Mouse (Mus musculus) CH12.LX (cell line): ENCODE data around the gene Styxl1. TPM values are rescaled to one million over a fixed set of nuclear protein-coding genes. Genes with fewer than 3 reads are reported as not detected.

Experiments
- DNase-seq: peaks from one replicate; pipeline ENCODE4 v3.0.0-alpha.2; 2013; ENCODE audit errors: extremely low read depth
- H3K27ac ChIP-seq: 2 replicates; pipeline ENCODE4 v1.5.1; 2012; ENCODE audit warnings: low read depth, mild to moderate bottlenecking, control low read depth, moderate library complexity; ENCODE audit not compliant: insufficient read depth
- H3K27me3 ChIP-seq: replicated peaks from 2 replicates; pipeline ENCODE3; 2012; ENCODE audit warnings: inconsistent platforms
- H3K36me3 ChIP-seq, 2 experiments: replicated peaks in 1 of 2; 2 replicates each; pipeline versions ENCODE3 to v1.6.1; 2012; ENCODE audit warnings: inconsistent platforms in 1 of 2, low read length in 1 of 2, mild to moderate bottlenecking in 1 of 2, mixed read lengths in 1 of 2, moderate library complexity in 1 of 2; ENCODE audit not compliant: control insufficient read depth in 1 of 2, insufficient read depth in 1 of 2
- H3K4me1 ChIP-seq, 2 experiments: 2 replicates each; pipeline ENCODE4 v1.6.1; 2012; ENCODE audit warnings: inconsistent platforms in 1 of 2, moderate library complexity in 1 of 2; ENCODE audit not compliant: insufficient read depth in 2 of 2, control insufficient read depth in 1 of 2
- H3K4me2 ChIP-seq: 2 replicates; pipeline ENCODE4 v1.6.1; 2012; ENCODE audit warnings: low read depth, mild to moderate bottlenecking, control low read depth; ENCODE audit not compliant: poor library complexity, insufficient read depth, severe bottlenecking
- H3K4me3 ChIP-seq, 3 experiments: fragments of 150-350 bp in 1 of 3; sonication (generic) in 1 of 3; replicated peaks in 1 of 3; 2 replicates each; pipeline versions ENCODE3 to v1.5.1; 2011 to 2012; ENCODE audit warnings: low read depth in 2 of 3, low read length in 2 of 3, mild to moderate bottlenecking in 2 of 3, moderate library complexity in 2 of 3, control low read depth in 1 of 3, improper control_type of control experiment in 1 of 3, inconsistent platforms in 1 of 3, mixed read lengths in 1 of 3; ENCODE audit not compliant: poor library complexity in 1 of 3
- H3K79me2 ChIP-seq: replicated peaks from 2 replicates; pipeline ENCODE4 v1.6.1; 2012; ENCODE audit warnings: mild to moderate bottlenecking, moderate library complexity; ENCODE audit not compliant: control insufficient read depth, poor library complexity, insufficient read depth, severe bottlenecking; ENCODE audit errors: extremely low read depth
- H3K9ac ChIP-seq: 2 replicates; pipeline ENCODE4 v1.6.1; 2012; ENCODE audit warnings: low read depth, mild to moderate bottlenecking, control low read depth, moderate library complexity; ENCODE audit not compliant: insufficient read depth
- H3K9me3 ChIP-seq: replicated peaks from 2 replicates; pipeline ENCODE3; 2012; ENCODE audit warnings: low read length, inconsistent platforms, mixed read lengths
- BHLHE40 ChIP-seq: IDR thresholded peaks from 2 replicates; pipeline ENCODE4 v1.6.1; 2011; ENCODE audit warnings: mild to moderate bottlenecking, low read depth, low read length, improper control_type of control experiment
- CHD2 ChIP-seq: IDR thresholded peaks from 2 replicates; pipeline ENCODE4 v1.6.1; 2011; ENCODE audit warnings: low read length, improper control_type of control experiment
- CTCF ChIP-seq, 2 experiments: IDR thresholded peaks in 1 of 2; conservative IDR thresholded peaks in 1 of 2; 2 replicates each; pipeline ENCODE4 v1.5.1; 2011 to 2012; ENCODE audit warnings: low read depth in 2 of 2, low read length in 2 of 2, improper control_type of control experiment in 1 of 2, inconsistent platforms in 1 of 2, mild to moderate bottlenecking in 1 of 2, moderate library complexity in 1 of 2
- ELF1 ChIP-seq: IDR thresholded peaks from 2 replicates; pipeline ENCODE4 v1.6.1; 2014; ENCODE audit warnings: low read depth, mild to moderate bottlenecking, inconsistent platforms, low read length, improper control_type of control experiment
- ETS1 ChIP-seq: conservative IDR thresholded peaks from 2 replicates; pipeline ENCODE4 v1.6.1; 2012; ENCODE audit warnings: low read depth, mild to moderate bottlenecking, inconsistent platforms, low read length, improper control_type of control experiment, moderate library complexity
- GABPA ChIP-seq: IDR thresholded peaks from 2 replicates; pipeline ENCODE4 v1.6.1; 2012; ENCODE audit warnings: low read depth, low read length, improper control_type of control experiment, inconsistent platforms; ENCODE audit not compliant: insufficient replicate concordance
- HCFC1 ChIP-seq: IDR thresholded peaks from 2 replicates; pipeline ENCODE4 v1.6.1; 2012; ENCODE audit warnings: low read depth, mild to moderate bottlenecking, inconsistent platforms, low read length, improper control_type of control experiment
- IRF4 ChIP-seq: IDR thresholded peaks from 2 replicates; pipeline ENCODE4 v1.6.1; 2014; ENCODE audit warnings: low read depth, mild to moderate bottlenecking, inconsistent platforms, low read length, improper control_type of control experiment
- JUND ChIP-seq: conservative IDR thresholded peaks from 2 replicates; pipeline ENCODE4 v1.6.1; 2011; ENCODE audit warnings: low read depth, low read length, improper control_type of control experiment
- MAFK ChIP-seq: IDR thresholded peaks from 2 replicates; pipeline ENCODE4 v1.6.1; 2011; ENCODE audit warnings: low read length, improper control_type of control experiment; ENCODE audit not compliant: insufficient replicate concordance
- MAX ChIP-seq: IDR thresholded peaks from 2 replicates; pipeline ENCODE4 v1.6.1; 2011; ENCODE audit warnings: low read length, improper control_type of control experiment
- MEF2A ChIP-seq: IDR thresholded peaks from 2 replicates; pipeline ENCODE4 v1.6.1; 2014; ENCODE audit warnings: low read depth, mild to moderate bottlenecking, inconsistent platforms, low read length, improper control_type of control experiment, borderline replicate concordance
- MXI1 ChIP-seq: IDR thresholded peaks from 2 replicates; pipeline ENCODE4 v1.6.1; 2011; ENCODE audit warnings: mild to moderate bottlenecking, low read depth, low read length, improper control_type of control experiment
- NELFE ChIP-seq: IDR thresholded peaks from 2 replicates; pipeline ENCODE4 v1.6.1; 2011; ENCODE audit warnings: low read depth, low read length, improper control_type of control experiment
- NRF1 ChIP-seq: IDR thresholded peaks from 2 replicates; pipeline ENCODE4 v1.6.1; 2014; ENCODE audit warnings: low read depth, mild to moderate bottlenecking, inconsistent platforms, low read length, improper control_type of control experiment, moderate library complexity
- PAX5 ChIP-seq: IDR thresholded peaks from 2 replicates; pipeline ENCODE4 v1.6.1; 2012; ENCODE audit warnings: low read length, inconsistent platforms, mixed read lengths
- RAD21 ChIP-seq: IDR thresholded peaks from 2 replicates; pipeline ENCODE4 v1.6.1; 2011; ENCODE audit warnings: low read depth, mild to moderate bottlenecking, low read length, improper control_type of control experiment, moderate library complexity
- SIN3A ChIP-seq: IDR thresholded peaks from 2 replicates; pipeline ENCODE4 v1.6.1; 2012; ENCODE audit warnings: low read length, improper control_type of control experiment, inconsistent platforms
- SMC3 ChIP-seq: IDR thresholded peaks from 2 replicates; pipeline ENCODE4 v1.6.1; 2011; ENCODE audit warnings: low read depth, low read length, improper control_type of control experiment
- TCF12 ChIP-seq: IDR thresholded peaks from 2 replicates; pipeline ENCODE4 v1.6.1; 2014; ENCODE audit warnings: low read depth, mild to moderate bottlenecking, inconsistent platforms, low read length, improper control_type of control experiment
- USF1 ChIP-seq: IDR thresholded peaks from 2 replicates; pipeline ENCODE4 v1.6.1; 2014; ENCODE audit warnings: low read depth, mild to moderate bottlenecking, inconsistent platforms, low read length, improper control_type of control experiment
- ZNF384 ChIP-seq: IDR thresholded peaks from 2 replicates; pipeline ENCODE4 v1.6.1; 2012; ENCODE audit warnings: low read depth, low read length, improper control_type of control experiment, inconsistent platforms
- dilution Hi-C: fragments of 300-500 bp; cut with MboI; formaldehyde crosslinking; loops from 2 replicates; pipeline ENCODE4 v1.14.3; 2020; ENCODE audit warnings: low sequenced_read_pairs; ENCODE audit not compliant: extremely low pct_unique_long_range_greater_than_20kb, extremely low pct_ligation_motif_present
- in situ Hi-C: fragments of 300-500 bp; cut with MboI; formaldehyde crosslinking; loops from 3 replicates; pipeline ENCODE4 v1.14.3; 2019; ENCODE audit warnings: low sequenced_read_pairs, low pct_ligation_motif_present, low pct_unique_long_range_greater_than_20kb, mixed read lengths
- polyA plus RNA-seq: library from polyadenylated mRNA; unstranded; fragments of >175 nt; gene quantifications from 2 replicates; pipeline ENCODE4 v1.2.1, GENCODE M21; 2012; ENCODE audit warnings: low read depth; ENCODE audit not compliant: insufficient read length
- total RNA-seq, 2 experiments: library from RNA; depleted of rRNA; stranded (reverse); fragments of 300-350 nt in 1 of 2; fragments of >200 nt in 1 of 2; gene quantifications; 2 replicates each; pipeline ENCODE4 v1.2.3; 2012 to 2014

Styxl1 gene
- total and polyA plus RNA-seq, 3 experiments, result not detected

GRCm38 (mm10) chr5:135806555-135807262 lies 28.5 kb upstream of the Styxl1 start, which contains the start of gene Srrm3:
Srrm3 (plus strand) TSS chr5:135806890.
- Histone ChIP-seq H3K27me3 (peaks cover 81% of the 10 kb centered on the region), H3K36me3 (no peaks in the 10 kb centered on the region), H3K9ac (no peak within 1 kb of the TSS), H3K79me2 (no peaks in the 10 kb centered on the region), H3K27ac (no peak within 1 kb of the TSS), H3K9me3 (peaks cover 12% of the 10 kb centered on the region), H3K4me1 (no peaks in the 10 kb centered on the region; a peak in 1 of 4 replicates), H3K4me3 (no peak within 1 kb of the TSS), H3K4me2 (no peak within 1 kb of the TSS)
- TF ChIP-seq CHD2, result no peak
- peak; percentile 32 for TF ChIP-seq RAD21
- 0 out of 2 replicates have a peak, but pooled peaks have one; percentile 56 for TF ChIP-seq MEF2A
- TF ChIP-seq ELF1, result 0 out of 2 replicates have a peak, but pooled peaks have one; percentile 41
- no peak for TF ChIP-seq BHLHE40
- no peak for TF ChIP-seq ZNF384
- TF ChIP-seq JUND, result no peak
- TF ChIP-seq MXI1, result peak; percentile 83
- TF ChIP-seq IRF4, result peak; percentile 69
- no peak for TF ChIP-seq MAFK
- TF ChIP-seq PAX5, result no peak
- peak; percentile 78; the same call in 1 of the 2 replicates for TF ChIP-seq NELFE
- peak; percentile 60 to 100; a peak in 3 of 4 replicates for TF ChIP-seq CTCF (conservative IDR thresholded peaks at IDR 0.05 in 1 of 2, IDR thresholded peaks at IDR 0.05 in 1 of 2; ENCODE audit: low read depth in 2 of 2, low read length in 2 of 2)
- no peak for TF ChIP-seq MAX
- TF ChIP-seq NRF1, result no peak
- no peak for TF ChIP-seq ETS1
- TF ChIP-seq USF1, result no peak
- peak; percentile 95 for TF ChIP-seq SIN3A
- TF ChIP-seq TCF12, result peak; percentile 77; the same call in 1 of the 2 replicates
- peak; percentile 93 for TF ChIP-seq GABPA
- peak; percentile 71 for TF ChIP-seq SMC3
- peak; percentile 80 for TF ChIP-seq HCFC1
- in situ Hi-C loops (no loop called here), dilution Hi-C loops (no loop called here)
- DNase-seq, result peak; percentile 85
